Mouse (Mus musculus) megakaryocyte progenitor cell, adult 5-6 weeks (primary cell): ENCODE measurements at regions not wholly inside any gene's neighbourhood (a gene's known extent, or its start where the extent isn't known, plus 50 kb on each side); places are given as distances from the start of the nearest gene placed in this dataset.

ENCODE experiments used
- ATAC-seq: replicated peaks from 2 replicates; pipeline ENCODE4 v1.8.0; 2016; ENCODE audit warnings: mild to moderate bottlenecking, moderate TSS enrichment, inconsistent platforms; ENCODE audit not compliant: poor library complexity

- no peak for ATAC-seq
These were observed 63.7 kb upstream of the Abca1 start for GRCm38 (mm10) chr4:53223379-53223778.

GRCm38 (mm10) chr4:53220809-53221208, 61.1 kb upstream of the Abca1 start:
- ATAC-seq = no peak

GRCm38 (mm10) chr4:53219351-53219750, 59.7 kb upstream of the Abca1 start:
- no peak for ATAC-seq

- ATAC-seq = no peak
These were observed 59.1 kb upstream of the Abca1 start for GRCm38 (mm10) chr4:53218752-53219151.

- peak; percentile 46; the same call in 1 of the 2 replicates for ATAC-seq
These were observed 58.6 kb upstream of the Abca1 start for GRCm38 (mm10) chr4:53218291-53218640.

GRCm38 (mm10) chr4:53217608-53218290, 58.1 kb upstream of the Abca1 start:
- ATAC-seq = peak; percentile 83

- no peak for ATAC-seq
These were observed 52.8 kb upstream of the Abca1 start for GRCm38 (mm10) chr4:53212541-53212940.

- no peak; the same call in 1 of the 2 replicates for ATAC-seq
These were observed 51.0 kb upstream of the Abca1 start for GRCm38 (mm10) chr4:53210685-53211084.
